Mouse (Mus musculus): ENCODE measurements at regions not wholly inside any gene's neighbourhood (a gene's known extent, or its start where the extent isn't known, plus 50 kb on each side); places are given as distances from the start of the nearest gene placed in this dataset.

DNA sequence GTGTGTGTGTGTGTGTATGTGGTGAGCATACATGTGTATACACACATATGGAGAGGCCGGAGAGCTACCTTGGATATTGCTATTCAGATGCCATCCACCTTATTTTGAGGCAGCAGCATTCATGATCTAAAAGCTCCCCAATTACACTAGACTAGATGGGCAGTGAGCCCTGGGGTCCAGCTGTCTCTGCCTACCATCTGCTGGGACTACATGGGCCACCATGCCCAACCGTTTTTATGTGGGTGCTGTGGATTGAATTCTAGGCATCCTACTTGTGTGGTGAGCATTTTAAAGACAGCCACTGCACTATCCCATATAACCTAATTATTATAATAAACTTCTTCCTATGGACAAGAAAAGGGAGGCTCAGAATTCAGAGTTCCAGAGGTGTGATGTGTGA lies 172.6 kb downstream of the Gas1 start:
- no peak overlapping the region for H3K27ac ChIP-seq (ENCODE audit: low read depth, low read length)
- no peaks in the 10 kb centered on the region for H3K36me3 ChIP-seq (ENCODE audit: control insufficient read depth, insufficient read depth, low read length)
- no peak overlapping the region for H3K4me2 ChIP-seq (replicated peaks; ENCODE audit: low read depth, low read length)
- H3K4me3 ChIP-seq (ENCODE audit: low read length) = no peak overlapping the region
- no peak for ATAC-seq (ENCODE audit: low FRiP score, low TSS enrichment)
- WGBS = 91% methylated on average over 2 of the region's 2 CpGs
- H3K4me1 ChIP-seq (ENCODE audit: control insufficient read depth, insufficient read depth, low read length) = peaks cover 6% of the 10 kb centered on the region; the same call in 1 of the 2 replicates
- no peak overlapping the region for H3K9ac ChIP-seq (ENCODE audit: low read depth, low read length)
- H3K27me3 ChIP-seq (ENCODE audit: control insufficient read depth, insufficient read depth, low read length) = no peaks in the 10 kb centered on the region
- H3K9me3 ChIP-seq (ENCODE audit: control insufficient read depth, low read length) = no peaks in the 10 kb centered on the region

- no peaks in the 10 kb centered on the region for H3K9me3 ChIP-seq (ENCODE audit: control insufficient read depth, low read length)
- no peak overlapping the region for H3K27ac ChIP-seq (ENCODE audit: low read depth, low read length)
- H3K36me3 ChIP-seq (ENCODE audit: control insufficient read depth, insufficient read depth, low read length) = no peaks in the 10 kb centered on the region
- no peak for ATAC-seq (ENCODE audit: low FRiP score, low TSS enrichment)
- no peaks in the 10 kb centered on the region for H3K4me1 ChIP-seq (ENCODE audit: control insufficient read depth, insufficient read depth, low read length)
- no peaks in the 10 kb centered on the region for H3K27me3 ChIP-seq (ENCODE audit: control insufficient read depth, insufficient read depth, low read length)
- WGBS = 83% methylated on average over 8 of the region's 8 CpGs
- no peak overlapping the region for H3K4me2 ChIP-seq (replicated peaks; ENCODE audit: low read depth, low read length)
- no peak overlapping the region for H3K4me3 ChIP-seq (ENCODE audit: low read length)
- H3K9ac ChIP-seq (ENCODE audit: low read depth, low read length) = no peak overlapping the region
Observed at GRCm38 (mm10) chr13:60002098-60002497, 175.1 kb downstream of the Gas1 start.

GRCm38 (mm10) chr13:60001637-60002036 lies 175.5 kb downstream of the Gas1 start:
- no peak for ATAC-seq (ENCODE audit: low FRiP score, low TSS enrichment)
- 53% methylated on average over 4 of the region's 4 CpGs for WGBS
- Histone ChIP-seq H3K4me1 (ENCODE audit: control insufficient read depth, insufficient read depth, low read length) (no peaks in the 10 kb centered on the region), H3K4me2 (replicated peaks; ENCODE audit: low read depth, low read length) (no peak overlapping the region), H3K9ac (ENCODE audit: low read depth, low read length) (no peak overlapping the region), H3K27me3 (ENCODE audit: control insufficient read depth, insufficient read depth, low read length) (no peaks in the 10 kb centered on the region), H3K4me3 (ENCODE audit: low read length) (no peak overlapping the region), H3K27ac (ENCODE audit: low read depth, low read length) (no peak overlapping the region), H3K9me3 (ENCODE audit: control insufficient read depth, low read length) (no peaks in the 10 kb centered on the region), H3K36me3 (ENCODE audit: control insufficient read depth, insufficient read depth, low read length) (no peaks in the 10 kb centered on the region)

GRCm38 (mm10) chr13:60000618-60001347 lies 176.4 kb downstream of the Gas1 start:
- H3K9ac ChIP-seq (ENCODE audit: low read depth, low read length) = no peak overlapping the region
- no peaks in the 10 kb centered on the region for H3K36me3 ChIP-seq (ENCODE audit: control insufficient read depth, insufficient read depth, low read length)
- no peak for ATAC-seq (ENCODE audit: low FRiP score, low TSS enrichment)
- H3K4me3 ChIP-seq (ENCODE audit: low read length) = no peak overlapping the region
- 57% methylated on average over 8 of the region's 8 CpGs for WGBS
- no peak overlapping the region for H3K27ac ChIP-seq (ENCODE audit: low read depth, low read length)
- no peaks in the 10 kb centered on the region for H3K4me1 ChIP-seq (ENCODE audit: control insufficient read depth, insufficient read depth, low read length)
- no peaks in the 10 kb centered on the region for H3K9me3 ChIP-seq (ENCODE audit: control insufficient read depth, low read length)
- no peaks in the 10 kb centered on the region for H3K27me3 ChIP-seq (ENCODE audit: control insufficient read depth, insufficient read depth, low read length)
- no peak overlapping the region for H3K4me2 ChIP-seq (replicated peaks; ENCODE audit: low read depth, low read length)

- H3K4me1 ChIP-seq (ENCODE audit: control insufficient read depth, insufficient read depth, low read length) = no peaks in the 10 kb centered on the region
- no peaks in the 10 kb centered on the region for H3K36me3 ChIP-seq (ENCODE audit: control insufficient read depth, insufficient read depth, low read length)
- H3K9me3 ChIP-seq (ENCODE audit: control insufficient read depth, low read length) = no peaks in the 10 kb centered on the region
- H3K27me3 ChIP-seq (ENCODE audit: control insufficient read depth, insufficient read depth, low read length) = no peaks in the 10 kb centered on the region
- H3K4me2 ChIP-seq (replicated peaks; ENCODE audit: low read depth, low read length) = no peak overlapping the region
- no peak overlapping the region for H3K4me3 ChIP-seq (ENCODE audit: low read length)
- H3K27ac ChIP-seq (ENCODE audit: low read depth, low read length) = no peak overlapping the region
- WGBS = 95% methylated on average over 3 of the region's 3 CpGs
- H3K9ac ChIP-seq (ENCODE audit: low read depth, low read length) = no peak overlapping the region
- no peak for ATAC-seq (ENCODE audit: low FRiP score, low TSS enrichment)
Observed at GRCm38 (mm10) chr13:59997431-59997830, 174.5 kb upstream of the Tut7 start.

- Histone ChIP-seq H3K27ac (ENCODE audit: low read depth, low read length) (no peak overlapping the region), H3K27me3 (ENCODE audit: control insufficient read depth, insufficient read depth, low read length) (no peaks in the 10 kb centered on the region), H3K36me3 (ENCODE audit: control insufficient read depth, insufficient read depth, low read length) (no peaks in the 10 kb centered on the region), H3K9me3 (ENCODE audit: control insufficient read depth, low read length) (no peaks in the 10 kb centered on the region), H3K4me2 (replicated peaks; ENCODE audit: low read depth, low read length) (no peak overlapping the region; the same call in 1 of the 2 replicates), H3K4me1 (ENCODE audit: control insufficient read depth, insufficient read depth, low read length) (peaks cover 5% of the 10 kb centered on the region; the same call in 1 of the 2 replicates), H3K9ac (ENCODE audit: low read depth, low read length) (no peak overlapping the region), H3K4me3 (ENCODE audit: low read length) (no peak overlapping the region)
- 36% methylated on average over 13 of the region's 13 CpGs for WGBS
- ATAC-seq (ENCODE audit: low FRiP score, low TSS enrichment) = no peak
Observed at GRCm38 (mm10) chr13:59996146-59996814, 173.3 kb upstream of the Tut7 start.

- ATAC-seq (ENCODE audit: low FRiP score, low TSS enrichment) = no peak
- WGBS = 48% methylated on average over 11 of the region's 11 CpGs
- H3K4me1 ChIP-seq (ENCODE audit: control insufficient read depth, insufficient read depth, low read length) = peaks cover 12% of the 10 kb centered on the region
- no peak overlapping the region for H3K27ac ChIP-seq (ENCODE audit: low read depth, low read length)
- no peak overlapping the region for H3K4me3 ChIP-seq (ENCODE audit: low read length)
- H3K36me3 ChIP-seq (ENCODE audit: control insufficient read depth, insufficient read depth, low read length) = no peaks in the 10 kb centered on the region
- H3K4me2 ChIP-seq (replicated peaks; ENCODE audit: low read depth, low read length) = no peak overlapping the region
- no peak overlapping the region for H3K9ac ChIP-seq (ENCODE audit: low read depth, low read length)
- no peaks in the 10 kb centered on the region for H3K27me3 ChIP-seq (ENCODE audit: control insufficient read depth, insufficient read depth, low read length)
- no peaks in the 10 kb centered on the region for H3K9me3 ChIP-seq (ENCODE audit: control insufficient read depth, low read length)
Observed at GRCm38 (mm10) chr13:59992780-59993501, 170.0 kb upstream of the Tut7 start.

DNA sequence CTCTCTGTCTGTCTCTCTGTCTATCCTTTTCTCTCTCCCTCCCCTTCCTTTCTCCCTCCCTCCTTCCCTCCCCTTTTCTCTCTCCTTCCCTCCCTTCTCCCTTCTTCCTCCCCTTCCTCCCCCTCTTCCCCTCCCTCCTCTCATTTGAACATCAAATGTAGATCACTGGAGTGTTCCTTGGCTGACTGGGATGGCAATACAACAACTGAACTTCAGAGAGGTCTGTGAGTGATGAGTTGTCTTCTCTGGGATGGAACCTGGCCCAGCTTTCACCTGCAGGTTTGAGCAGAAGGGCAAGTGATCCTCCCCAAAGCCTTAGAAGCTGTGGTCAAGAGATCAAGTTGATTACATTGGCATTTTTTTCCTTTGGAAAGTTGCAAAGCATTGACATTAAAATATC lies 169.4 kb upstream of the Tut7 start:
- no peaks in the 10 kb centered on the region for H3K27me3 ChIP-seq (ENCODE audit: control insufficient read depth, insufficient read depth, low read length)
- H3K36me3 ChIP-seq (ENCODE audit: control insufficient read depth, insufficient read depth, low read length) = no peaks in the 10 kb centered on the region
- H3K4me1 ChIP-seq (ENCODE audit: control insufficient read depth, insufficient read depth, low read length) = peaks cover 12% of the 10 kb centered on the region
- H3K4me2 ChIP-seq (replicated peaks; ENCODE audit: low read depth, low read length) = no peak overlapping the region
- H3K9ac ChIP-seq (ENCODE audit: low read depth, low read length) = no peak overlapping the region
- no peak for ATAC-seq (ENCODE audit: low FRiP score, low TSS enrichment)
- H3K27ac ChIP-seq (ENCODE audit: low read depth, low read length) = no peak overlapping the region
- no peaks in the 10 kb centered on the region for H3K9me3 ChIP-seq (ENCODE audit: control insufficient read depth, low read length)
- no peak overlapping the region for H3K4me3 ChIP-seq (ENCODE audit: low read length)

Measured in kidney, embryonic 14.5 days (tissue).